Mouse (Mus musculus): ENCODE measurements at regions not wholly inside any gene's neighbourhood (a gene's known extent, or its start where the extent isn't known, plus 50 kb on each side); places are given as distances from the start of the nearest gene placed in this dataset.

GRCm38 (mm10) chr3:120498937-120499336 is 672.6 kb downstream of the Rwdd3 start:
- no peaks in the 10 kb centered on the region for H3K79me2 ChIP-seq (replicated peaks; ENCODE audit: control insufficient read depth, extremely low read depth, insufficient read depth, poor library complexity, severe bottlenecking)
- in situ Hi-C loops (cut with MboI; ENCODE audit: low pct_ligation_motif_present, low pct_unique_long_range_greater_than_20kb, low sequenced_read_pairs) (no loop called here), dilution Hi-C loops (cut with MboI; ENCODE audit: extremely low pct_ligation_motif_present, extremely low pct_unique_long_range_greater_than_20kb, low sequenced_read_pairs) (no loop called here)
- H3K4me1 ChIP-seq (ENCODE audit: control insufficient read depth in 1 of 2, insufficient read depth in 2 of 2): no peaks in the 10 kb centered on the region
- H3K9ac ChIP-seq (ENCODE audit: insufficient read depth, low read depth): no peak overlapping the region
- H3K9me3 ChIP-seq (replicated peaks; ENCODE audit: low read length): peaks cover 36% of the 10 kb centered on the region
- no peak overlapping the region for H3K4me3 ChIP-seq (replicated peaks in 1 of 3; ENCODE audit: low read depth in 2 of 3, low read length in 2 of 3, poor library complexity in 1 of 3)
- H3K27me3 ChIP-seq (replicated peaks): no peaks in the 10 kb centered on the region
- no peak overlapping the region for H3K4me2 ChIP-seq (ENCODE audit: insufficient read depth, low read depth, poor library complexity, severe bottlenecking)
- no peak overlapping the region for H3K27ac ChIP-seq (ENCODE audit: insufficient read depth, low read depth)
- no peaks in the 10 kb centered on the region for H3K36me3 ChIP-seq (replicated peaks in 1 of 2; ENCODE audit: control insufficient read depth in 1 of 2, insufficient read depth in 1 of 2, low read length in 1 of 2)
- TF ChIP-seq IRF4 (IDR thresholded peaks at IDR 0.05; ENCODE audit: low read depth, low read length): no peak
- TF ChIP-seq EP300 (IDR thresholded peaks at IDR 0.05; ENCODE audit: low read length): no peak
- no peak for TF ChIP-seq USF2 (conservative IDR thresholded peaks at IDR 0.05; ENCODE audit: low read depth, low read length)
- TF ChIP-seq CHD2 (IDR thresholded peaks at IDR 0.05; ENCODE audit: low read length): no peak
- no peak for TF ChIP-seq MAZ (IDR thresholded peaks at IDR 0.05; ENCODE audit: low read depth, low read length)
- DNase-seq (ENCODE audit: extremely low read depth): no peak

- dilution Hi-C loops (cut with MboI; ENCODE audit: extremely low pct_ligation_motif_present, extremely low pct_unique_long_range_greater_than_20kb, low sequenced_read_pairs): no loop called here
Measured at GRCm38 (mm10) chr3:120477934-120478333, 693.6 kb downstream of the Rwdd3 start.

GRCm38 (mm10) chr3:120477232-120477631 is 693.0 kb upstream of the Ptbp2 start:
- H3K4me2 ChIP-seq (ENCODE audit: insufficient read depth, low read depth, poor library complexity, severe bottlenecking): no peak overlapping the region
- DNase-seq (ENCODE audit: extremely low read depth): no peak
- in situ Hi-C loops (cut with MboI; ENCODE audit: low pct_ligation_motif_present, low pct_unique_long_range_greater_than_20kb, low sequenced_read_pairs): no loop called here
- no peaks in the 10 kb centered on the region for H3K36me3 ChIP-seq (replicated peaks in 1 of 2; ENCODE audit: control insufficient read depth in 1 of 2, insufficient read depth in 1 of 2, low read length in 1 of 2)
- no peak overlapping the region for H3K4me3 ChIP-seq (replicated peaks in 1 of 3; ENCODE audit: low read depth in 2 of 3, low read length in 2 of 3, poor library complexity in 1 of 3)
- H3K27me3 ChIP-seq (replicated peaks): no peaks in the 10 kb centered on the region
- H3K27ac ChIP-seq (ENCODE audit: insufficient read depth, low read depth): no peak overlapping the region
- H3K4me1 ChIP-seq (ENCODE audit: control insufficient read depth in 1 of 2, insufficient read depth in 2 of 2): no peaks in the 10 kb centered on the region
- dilution Hi-C loops (cut with MboI; ENCODE audit: extremely low pct_ligation_motif_present, extremely low pct_unique_long_range_greater_than_20kb, low sequenced_read_pairs): no loop called here
- no peaks in the 10 kb centered on the region for H3K79me2 ChIP-seq (replicated peaks; ENCODE audit: control insufficient read depth, extremely low read depth, insufficient read depth, poor library complexity, severe bottlenecking)
- TF ChIP-seq SMC3 (IDR thresholded peaks at IDR 0.05; ENCODE audit: low read depth, low read length) (no peak), RCOR1 (conservative IDR thresholded peaks at IDR 0.05; ENCODE audit: low read depth, low read length) (no peak), USF2 (conservative IDR thresholded peaks at IDR 0.05; ENCODE audit: low read depth, low read length) (no peak), E2F4 (IDR thresholded peaks at IDR 0.05; ENCODE audit: insufficient replicate concordance, low read depth, low read length) (no peak), MAX (IDR thresholded peaks at IDR 0.05; ENCODE audit: low read length) (no peak), EP300 (IDR thresholded peaks at IDR 0.05; ENCODE audit: low read length) (no peak), RAD21 (IDR thresholded peaks at IDR 0.05; ENCODE audit: low read depth, low read length) (no peak), POLR2AphosphoS2 (IDR thresholded peaks at IDR 0.05; ENCODE audit: low read depth, low read length) (no peak), BHLHE40 (IDR thresholded peaks at IDR 0.05; ENCODE audit: low read depth, low read length) (no peak), MAZ (IDR thresholded peaks at IDR 0.05; ENCODE audit: low read depth, low read length) (no peak), TCF12 (IDR thresholded peaks at IDR 0.05; ENCODE audit: low read depth, low read length) (no peak), ETS1 (conservative IDR thresholded peaks at IDR 0.05; ENCODE audit: low read depth, low read length) (no peak)
- no peak overlapping the region for H3K9ac ChIP-seq (ENCODE audit: insufficient read depth, low read depth)
- peaks cover 50% of the 10 kb centered on the region for H3K9me3 ChIP-seq (replicated peaks; ENCODE audit: low read length)

More at GRCm38 (mm10) chr3:120477934-120478333, 693.6 kb downstream of the Rwdd3 start:
- H3K4me2 ChIP-seq (ENCODE audit: insufficient read depth, low read depth, poor library complexity, severe bottlenecking): no peak overlapping the region
- DNase-seq (ENCODE audit: extremely low read depth): no peak
- TF ChIP-seq SMC3 (IDR thresholded peaks at IDR 0.05; ENCODE audit: low read depth, low read length) (no peak), CHD2 (IDR thresholded peaks at IDR 0.05; ENCODE audit: low read length) (no peak), ETS1 (conservative IDR thresholded peaks at IDR 0.05; ENCODE audit: low read depth, low read length) (no peak), NELFE (IDR thresholded peaks at IDR 0.05; ENCODE audit: low read depth, low read length) (no peak), MAZ (IDR thresholded peaks at IDR 0.05; ENCODE audit: low read depth, low read length) (no peak), ZNF384 (IDR thresholded peaks at IDR 0.05; ENCODE audit: low read depth, low read length) (no peak), MAFK (IDR thresholded peaks at IDR 0.05; ENCODE audit: insufficient replicate concordance, low read length) (no peak), PAX5 (IDR thresholded peaks at IDR 0.05; ENCODE audit: low read length) (no peak), EP300 (IDR thresholded peaks at IDR 0.05; ENCODE audit: low read length) (no peak), ELF1 (IDR thresholded peaks at IDR 0.05; ENCODE audit: low read depth, low read length) (no peak), RCOR1 (conservative IDR thresholded peaks at IDR 0.05; ENCODE audit: low read depth, low read length) (no peak), USF2 (conservative IDR thresholded peaks at IDR 0.05; ENCODE audit: low read depth, low read length) (no peak), POLR2AphosphoS2 (IDR thresholded peaks at IDR 0.05; ENCODE audit: low read depth, low read length) (no peak)
- H3K27me3 ChIP-seq (replicated peaks): no peaks in the 10 kb centered on the region
- H3K36me3 ChIP-seq (replicated peaks in 1 of 2; ENCODE audit: control insufficient read depth in 1 of 2, insufficient read depth in 1 of 2, low read length in 1 of 2): no peaks in the 10 kb centered on the region
- H3K4me1 ChIP-seq (ENCODE audit: control insufficient read depth in 1 of 2, insufficient read depth in 2 of 2): no peaks in the 10 kb centered on the region
- H3K9me3 ChIP-seq (replicated peaks; ENCODE audit: low read length): peaks cover 51% of the 10 kb centered on the region
- no peak overlapping the region for H3K27ac ChIP-seq (ENCODE audit: insufficient read depth, low read depth)
- in situ Hi-C loops (cut with MboI; ENCODE audit: low pct_ligation_motif_present, low pct_unique_long_range_greater_than_20kb, low sequenced_read_pairs): no loop called here
- no peaks in the 10 kb centered on the region for H3K79me2 ChIP-seq (replicated peaks; ENCODE audit: control insufficient read depth, extremely low read depth, insufficient read depth, poor library complexity, severe bottlenecking)
- H3K9ac ChIP-seq (ENCODE audit: insufficient read depth, low read depth): no peak overlapping the region
- no peak overlapping the region for H3K4me3 ChIP-seq (replicated peaks in 1 of 3; ENCODE audit: low read depth in 2 of 3, low read length in 2 of 3, poor library complexity in 1 of 3)
